Mouse (Mus musculus): ENCODE data around the gene Inhbb. TPM values are rescaled to one million over a fixed set of nuclear protein-coding genes. Genes with fewer than 3 reads are reported as not detected.

Inhbb gene
- polyA plus RNA-seq, 1 experiment from 2014 or later = 0.55 TPM

GRCm38 (mm10) chr1:119420189-119420983 lies 1.7 kb downstream of the Inhbb start:
- peak overlapping the region; percentile 57 for H3K4me3 ChIP-seq (replicated peaks; ENCODE audit: low read depth, low read length)
- no peak for TF ChIP-seq CTCF (IDR thresholded peaks at IDR 0.05; ENCODE audit: low read depth)
- peaks cover 55% of the 10 kb centered on the region for H3K27me3 ChIP-seq (ENCODE audit: insufficient read depth, low read length)
- peak overlapping the region; percentile 98 for H3K4me2 ChIP-seq (ENCODE audit: low read length)
- H3K27ac ChIP-seq = no peak overlapping the region
- peak; percentile 14 for DNase-seq (ENCODE audit: low spot score)
- H3K36me3 ChIP-seq (ENCODE audit: insufficient read depth, low read length) = no peaks in the 10 kb centered on the region
- H3K9ac ChIP-seq (ENCODE audit: low read depth, low read length) = 0 out of 2 replicates have a peak overlapping the region, but pooled peaks have one; percentile 49
- ATAC-seq (replicated peaks; ENCODE audit: low FRiP score, low read depth) = no peak
- peaks cover 14% of the 10 kb centered on the region for H3K4me1 ChIP-seq (replicated peaks; ENCODE audit: insufficient read depth, low read length)
- WGBS = 2% methylated on average over 73 of the region's 76 CpGs
- no peaks in the 10 kb centered on the region for H3K9me3 ChIP-seq (replicated peaks; ENCODE audit: low read length)

- H3K27me3 ChIP-seq (ENCODE audit: insufficient read depth, low read length) = peaks cover 52% of the 10 kb centered on the region
- H3K36me3 ChIP-seq (ENCODE audit: insufficient read depth, low read length) = no peaks in the 10 kb centered on the region
- peaks cover 14% of the 10 kb centered on the region for H3K4me1 ChIP-seq (replicated peaks; ENCODE audit: insufficient read depth, low read length)
- TF ChIP-seq CTCF (IDR thresholded peaks at IDR 0.05; ENCODE audit: low read depth) = no peak
- peak overlapping the region; percentile 10 for H3K4me2 ChIP-seq (ENCODE audit: low read length)
- no peak overlapping the region for H3K27ac ChIP-seq
- no peak for ATAC-seq (replicated peaks; ENCODE audit: low FRiP score, low read depth)
- H3K4me3 ChIP-seq (replicated peaks; ENCODE audit: low read depth, low read length) = peak overlapping the region; percentile 57
- no peaks in the 10 kb centered on the region for H3K9me3 ChIP-seq (replicated peaks; ENCODE audit: low read length)
- DNase-seq (ENCODE audit: low spot score) = peak; percentile 16
- WGBS = 5% methylated on average over 29 of the region's 29 CpGs
- no peak overlapping the region for H3K9ac ChIP-seq (ENCODE audit: low read depth, low read length)
Measured at GRCm38 (mm10) chr1:119419151-119420105, 2.6 kb downstream of the Inhbb start.

DNA sequence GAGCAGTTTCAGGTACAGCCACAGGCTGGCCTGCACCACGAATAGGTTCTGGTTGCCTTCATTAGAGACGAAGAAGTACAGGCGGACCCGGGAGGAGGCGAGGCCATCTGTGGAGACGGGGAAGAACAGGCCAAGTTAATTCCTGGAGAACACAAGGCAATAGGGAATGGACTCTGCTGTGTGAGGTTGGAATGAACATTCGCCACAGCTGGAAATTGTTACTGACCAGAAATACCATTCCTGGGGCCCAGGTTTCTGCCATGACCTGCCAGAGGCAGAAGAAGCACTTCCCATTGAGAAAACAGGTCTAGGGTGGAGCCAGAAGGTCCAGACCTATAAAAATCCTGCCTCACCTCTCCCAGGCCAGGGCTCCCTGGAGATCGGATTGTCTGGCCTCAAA lies 4.1 kb downstream of the Inhbb start:
- Histone ChIP-seq H3K4me2 (ENCODE audit: low read length) (no peak overlapping the region), H3K4me1 (replicated peaks; ENCODE audit: insufficient read depth, low read length) (peaks cover 14% of the 10 kb centered on the region), H3K27ac (no peak overlapping the region), H3K9ac (ENCODE audit: low read depth, low read length) (no peak overlapping the region), H3K9me3 (replicated peaks; ENCODE audit: low read length) (no peaks in the 10 kb centered on the region), H3K36me3 (ENCODE audit: insufficient read depth, low read length) (no peaks in the 10 kb centered on the region), H3K4me3 (replicated peaks; ENCODE audit: low read depth, low read length) (no peak overlapping the region), H3K27me3 (ENCODE audit: insufficient read depth, low read length) (peaks cover 40% of the 10 kb centered on the region)
- ATAC-seq (replicated peaks; ENCODE audit: low FRiP score, low read depth) = no peak
- WGBS = 60% methylated on average over 8 of the region's 8 CpGs
- no peak for DNase-seq (ENCODE audit: low spot score)
- TF ChIP-seq CTCF (IDR thresholded peaks at IDR 0.05; ENCODE audit: low read depth) = no peak

- 78% methylated on average over 20 of the region's 20 CpGs for WGBS
- Histone ChIP-seq H3K36me3 (ENCODE audit: insufficient read depth, low read length) (no peaks in the 10 kb centered on the region), H3K4me2 (ENCODE audit: low read length) (no peak overlapping the region), H3K4me3 (replicated peaks; ENCODE audit: low read depth, low read length) (no peak overlapping the region), H3K9me3 (replicated peaks; ENCODE audit: low read length) (no peaks in the 10 kb centered on the region), H3K4me1 (replicated peaks; ENCODE audit: insufficient read depth, low read length) (peaks cover 11% of the 10 kb centered on the region), H3K27ac (no peak overlapping the region), H3K9ac (ENCODE audit: low read depth, low read length) (no peak overlapping the region), H3K27me3 (ENCODE audit: insufficient read depth, low read length) (peaks cover 36% of the 10 kb centered on the region)
- ATAC-seq (replicated peaks; ENCODE audit: low FRiP score, low read depth) = no peak
- no peak for TF ChIP-seq CTCF (IDR thresholded peaks at IDR 0.05; ENCODE audit: low read depth)
- DNase-seq (ENCODE audit: low spot score) = no peak
Measured at GRCm38 (mm10) chr1:119417542-119417941, 4.5 kb downstream of the Inhbb start.

DNA sequence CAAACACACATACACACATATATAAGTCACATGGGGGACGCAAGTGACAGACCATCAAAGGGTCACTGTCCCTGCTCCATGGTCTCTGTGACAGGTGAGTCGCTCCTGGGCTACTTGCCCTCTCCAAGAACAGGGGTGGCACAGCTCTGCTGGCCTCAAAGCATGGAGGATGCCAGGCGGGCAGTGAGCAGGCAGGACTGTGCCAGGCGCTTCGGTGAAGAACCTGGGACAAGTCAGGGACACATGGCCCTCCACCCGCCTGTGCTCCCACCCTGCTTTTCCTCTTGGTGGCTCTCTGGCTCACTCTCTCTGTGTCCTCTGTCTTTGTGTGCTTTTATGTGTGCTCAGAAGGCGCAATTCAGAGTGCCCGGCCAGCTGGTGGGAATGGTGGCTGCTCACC lies 5.4 kb downstream of the Inhbb start:
- Histone ChIP-seq H3K9me3 (replicated peaks; ENCODE audit: low read length) (no peaks in the 10 kb centered on the region), H3K4me3 (replicated peaks; ENCODE audit: low read depth, low read length) (no peak overlapping the region), H3K27me3 (ENCODE audit: insufficient read depth, low read length) (peaks cover 35% of the 10 kb centered on the region), H3K4me1 (replicated peaks; ENCODE audit: insufficient read depth, low read length) (peaks cover 8% of the 10 kb centered on the region), H3K36me3 (ENCODE audit: insufficient read depth, low read length) (no peaks in the 10 kb centered on the region), H3K4me2 (ENCODE audit: low read length) (no peak overlapping the region), H3K9ac (ENCODE audit: low read depth, low read length) (no peak overlapping the region), H3K27ac (no peak overlapping the region)
- DNase-seq (ENCODE audit: low spot score) = no peak
- 89% methylated on average over 8 of the region's 8 CpGs for WGBS
- no peak for TF ChIP-seq CTCF (IDR thresholded peaks at IDR 0.05; ENCODE audit: low read depth)
- ATAC-seq (replicated peaks; ENCODE audit: low FRiP score, low read depth) = no peak

GRCm38 (mm10) chr1:119416177-119416576 lies 5.9 kb downstream of the Inhbb start:
- Histone ChIP-seq H3K27me3 (ENCODE audit: insufficient read depth, low read length) (peaks cover 35% of the 10 kb centered on the region), H3K9ac (ENCODE audit: low read depth, low read length) (no peak overlapping the region), H3K36me3 (ENCODE audit: insufficient read depth, low read length) (no peaks in the 10 kb centered on the region), H3K9me3 (replicated peaks; ENCODE audit: low read length) (no peaks in the 10 kb centered on the region), H3K4me2 (ENCODE audit: low read length) (no peak overlapping the region), H3K4me3 (replicated peaks; ENCODE audit: low read depth, low read length) (no peak overlapping the region), H3K4me1 (replicated peaks; ENCODE audit: insufficient read depth, low read length) (peaks cover 8% of the 10 kb centered on the region), H3K27ac (no peak overlapping the region)
- ATAC-seq (replicated peaks; ENCODE audit: low FRiP score, low read depth) (no peak), DNase-seq (ENCODE audit: low spot score) (no peak)
- no peak for TF ChIP-seq CTCF (IDR thresholded peaks at IDR 0.05; ENCODE audit: low read depth)
- WGBS = 49% methylated on average over 7 of the region's 7 CpGs

Data from kidney, postnatal 0 days (tissue).